Mouse (Mus musculus) kidney, adult 2 months (tissue): ENCODE measurements around the gene Akr1b3.

Source experiments
- CTCF ChIP-seq: fragments of 200-500 bp; conservative IDR thresholded peaks from 2 replicates; pipeline ENCODE4 v1.5.1; 2011; ENCODE audit warnings: low read depth, mild to moderate bottlenecking, control low read depth, low read length, moderate library complexity, mixed read lengths; ENCODE audit not compliant: insufficient read depth, insufficient read length
- POLR2A ChIP-seq: fragments of 200-500 bp; IDR thresholded peaks from one replicate; pipeline ENCODE4 v1.6.1; 2011; ENCODE audit warnings: low read depth, low read length, control low read depth

GRCm38 (mm10) chr6:34258546-34258945 is 58.7 kb downstream of the Akr1b3 start:
- no peak for TF ChIP-seq CTCF
- no peak for TF ChIP-seq POLR2A
